Mouse (Mus musculus) limb, embryonic 14.5 days (tissue): Measurements from ENCODE around the gene Myl3. TPM values are rescaled to one million over a fixed set of nuclear protein-coding genes. Genes with fewer than 3 reads are reported as not detected.

ENCODE experiments used
- ATAC-seq: fragments of 200-750 bp; cut with Nextera tagmentation; 2 replicates; pipeline ENCODE4 v1.8.0; 2017; ENCODE audit warnings: low read depth, moderate number of reproducible peaks, moderate TSS enrichment; ENCODE audit not compliant: low FRiP score
- DNase-seq: peaks from one replicate; pipeline ENCODE4 v3.0.0-alpha.2; 2015; ENCODE audit warnings: low spot score
- H3K27ac ChIP-seq: fragments of 300-500 bp; sonication (generic); replicated peaks from 2 replicates; pipeline ENCODE4 v1.5.1; 2014; ENCODE audit warnings: low read depth, mild to moderate bottlenecking, low read length, moderate library complexity, mixed read lengths
- H3K27me3 ChIP-seq: fragments of 300-500 bp; sonication (generic); 2 replicates; pipeline ENCODE4 v1.6.1; 2014; ENCODE audit warnings: low read length, mixed read lengths; ENCODE audit not compliant: control insufficient read depth, insufficient read depth
- H3K36me3 ChIP-seq: fragments of 300-500 bp; sonication (generic); 2 replicates; pipeline ENCODE4 v1.6.1; 2014; ENCODE audit warnings: mild to moderate bottlenecking, low read length, moderate library complexity, mixed read lengths; ENCODE audit not compliant: control insufficient read depth, insufficient read depth
- H3K4me1 ChIP-seq: fragments of 300-500 bp; sonication (generic); 2 replicates; pipeline ENCODE4 v1.6.1; 2014; ENCODE audit warnings: antibody characterized with exemption, low read length, mixed read lengths; ENCODE audit not compliant: control insufficient read depth, insufficient read depth
- H3K4me2 ChIP-seq: fragments of 300-500 bp; sonication (generic); replicated peaks from 2 replicates; pipeline ENCODE4 v1.6.1; 2014; ENCODE audit warnings: low read depth, mild to moderate bottlenecking, low read length, moderate library complexity; ENCODE audit not compliant: severe bottlenecking
- H3K4me3 ChIP-seq: fragments of 300-500 bp; sonication (generic); replicated peaks from 2 replicates; pipeline ENCODE4 v1.5.1; 2014; ENCODE audit warnings: low read length
- H3K9ac ChIP-seq: fragments of 300-500 bp; sonication (generic); 2 replicates; pipeline ENCODE4 v1.6.1; 2014; ENCODE audit warnings: mild to moderate bottlenecking, low read depth, low read length, moderate library complexity; ENCODE audit not compliant: severe bottlenecking
- H3K9me3 ChIP-seq: fragments of 300-500 bp; sonication (generic); 2 replicates; pipeline ENCODE4 v1.6.1; 2016; ENCODE audit warnings: low read length; ENCODE audit not compliant: control insufficient read depth
- POLR2A ChIP-seq: fragments of 200-500 bp; IDR thresholded peaks from 2 replicates; pipeline ENCODE4 v1.8.0; 2012; ENCODE audit warnings: inconsistent platforms, mild to moderate bottlenecking, moderate library complexity, borderline replicate concordance; ENCODE audit not compliant: insufficient read depth, insufficient read length; ENCODE audit errors: extremely low read depth
- WGBS: fragments of 180-500 bp; shearing (Covaris S2); extraction: QIAGEN DNeasy Blood & Tissue Kit; methylation state at CpG from one replicate; pipeline ENCODE4 v1.1.7; 2014; 5-methylcytosine and 5-hydroxymethylcytosine counted together
- polyA plus RNA-seq, 2 experiments: library from polyadenylated mRNA; depleted of rRNA in 1 of 2; stranded (reverse) in 1 of 2; unstranded in 1 of 2; fragments of >200 nt; fragmentation: Nextera tagmentation in 1 of 2; extraction: Ambion mirVana in 1 of 2; gene quantifications; 2 replicates each; pipeline versions ENCODE4 v1.2.1 to v1.2.3; 2012 to 2014

The Myl3 gene
- polyA plus RNA-seq, 2 experiments, result 26.1 to 28.1 TPM

DNA sequence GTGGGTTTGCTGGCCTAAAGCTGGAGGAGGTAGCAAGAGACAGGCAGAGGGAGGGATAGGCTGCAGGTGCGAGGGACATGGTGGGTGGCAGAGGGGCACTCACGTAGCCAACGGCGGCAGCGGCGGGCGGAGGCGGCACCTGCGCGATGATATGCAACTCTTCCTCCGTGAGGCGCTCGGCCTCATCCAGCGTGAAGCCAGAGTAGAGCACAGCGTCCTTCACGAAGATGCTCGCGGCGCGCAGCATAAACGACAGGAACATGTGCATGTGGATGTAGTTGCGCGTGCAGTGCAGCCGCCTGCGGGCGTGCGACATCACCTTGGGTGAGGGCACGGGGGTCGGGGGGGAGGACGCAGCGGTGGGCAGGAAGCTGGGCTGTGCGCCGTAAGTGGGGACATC, 14.8 kb upstream of the Myl3 start:
- DNase-seq (no peak), ATAC-seq (no peak)
- peaks cover 31% of the 10 kb centered on the region for H3K4me1 ChIP-seq
- 23% methylated on average over 27 of the region's 33 CpGs for WGBS
- no peak overlapping the region for H3K27ac ChIP-seq
- H3K36me3 ChIP-seq, result peaks cover 88% of the 10 kb centered on the region
- TF ChIP-seq POLR2A, result no peak
- peaks cover 13% of the 10 kb centered on the region; the same call in 1 of the 2 replicates for H3K27me3 ChIP-seq
- H3K9me3 ChIP-seq, result no peaks in the 10 kb centered on the region
- H3K4me2 ChIP-seq, result 0 out of 2 replicates have a peak overlapping the region, but pooled peaks have one; percentile 25
- no peak overlapping the region for H3K4me3 ChIP-seq
- H3K9ac ChIP-seq, result no peak overlapping the region

DNA sequence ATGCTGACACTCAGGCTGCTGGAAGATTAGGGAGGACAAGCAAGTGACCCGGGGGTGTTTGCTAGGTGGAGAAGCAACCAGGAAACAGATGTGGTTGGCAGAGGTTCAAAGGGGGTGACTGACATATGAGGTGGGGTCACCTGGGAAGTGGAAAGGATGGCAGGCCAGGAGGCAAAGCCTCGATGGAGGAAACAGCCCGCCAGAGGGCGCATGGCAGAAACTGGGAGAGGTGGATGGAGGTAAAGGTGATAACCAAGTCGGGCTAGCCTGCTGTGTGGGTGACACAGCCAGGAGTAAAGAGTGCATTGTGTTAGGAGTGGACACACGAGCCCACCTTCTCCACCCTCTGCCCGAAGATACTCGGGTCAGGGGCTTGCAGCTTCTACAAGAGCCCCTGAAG, 11.8 kb upstream of the Myl3 start:
- no peak for ATAC-seq
- WGBS, result 22% methylated on average over 8 of the region's 8 CpGs
- DNase-seq, result peak; percentile 36
- H3K9ac ChIP-seq, result no peak overlapping the region
- peaks cover 13% of the 10 kb centered on the region; the same call in 1 of the 2 replicates for H3K27me3 ChIP-seq
- TF ChIP-seq POLR2A, result no peak
- peaks cover 52% of the 10 kb centered on the region for H3K4me1 ChIP-seq
- H3K36me3 ChIP-seq, result peaks cover 62% of the 10 kb centered on the region
- no peak overlapping the region for H3K4me2 ChIP-seq
- H3K9me3 ChIP-seq, result no peaks in the 10 kb centered on the region
- no peak overlapping the region for H3K4me3 ChIP-seq
- H3K27ac ChIP-seq, result no peak overlapping the region

DNA sequence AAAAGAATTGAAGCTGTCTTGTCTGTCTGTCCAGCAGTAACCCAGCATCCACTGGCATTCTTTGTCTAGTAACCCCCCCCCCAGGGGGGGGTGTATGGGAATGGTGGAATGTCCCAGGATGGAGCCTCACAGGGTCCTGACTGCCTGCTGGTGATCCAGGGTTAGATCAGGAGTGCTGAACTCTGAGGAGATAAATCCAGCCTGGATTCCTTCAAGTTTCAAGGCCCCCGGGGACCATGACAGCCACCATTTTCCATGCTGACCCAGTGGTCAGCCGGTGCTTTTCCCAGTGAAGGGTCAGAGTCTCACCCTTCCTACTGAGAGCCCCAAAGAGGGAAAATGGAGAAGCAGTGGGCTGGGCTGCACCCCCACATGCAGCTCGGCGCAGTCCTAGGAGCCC, 9.8 kb upstream of the Myl3 start:
- H3K4me1 ChIP-seq, result peaks cover 46% of the 10 kb centered on the region
- no peak for ATAC-seq
- WGBS, result 54% methylated on average over 4 of the region's 4 CpGs
- no peak overlapping the region for H3K4me3 ChIP-seq
- TF ChIP-seq POLR2A, result no peak
- no peak overlapping the region for H3K27ac ChIP-seq
- no peaks in the 10 kb centered on the region for H3K9me3 ChIP-seq
- H3K36me3 ChIP-seq, result peaks cover 45% of the 10 kb centered on the region
- no peak overlapping the region for H3K4me2 ChIP-seq
- H3K9ac ChIP-seq, result no peak overlapping the region
- DNase-seq, result no peak
- peaks cover 13% of the 10 kb centered on the region; the same call in 1 of the 2 replicates for H3K27me3 ChIP-seq

DNA sequence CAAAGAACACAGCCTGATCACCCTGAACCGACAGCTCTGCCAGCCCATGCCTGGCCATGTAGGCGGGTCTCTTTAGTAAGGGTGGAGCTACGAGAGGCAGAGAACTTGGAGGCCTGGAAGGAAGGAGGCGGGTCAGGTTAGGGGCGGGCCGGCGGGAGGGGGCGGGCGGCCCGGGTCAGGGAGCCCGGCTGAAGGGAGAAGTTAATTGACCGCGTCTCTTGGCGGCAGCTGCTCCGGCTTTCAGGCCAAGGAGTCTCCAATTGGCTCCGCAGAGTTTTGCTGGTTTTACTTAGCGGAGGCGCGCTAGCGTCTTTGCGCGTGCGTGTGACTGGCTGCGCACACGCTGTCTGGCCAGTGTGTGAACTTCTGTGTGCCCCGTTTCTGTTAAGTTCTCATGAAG, 9.0 kb upstream of the Myl3 start:
- Histone ChIP-seq H3K36me3 (peaks cover 37% of the 10 kb centered on the region), H3K4me1 (peaks cover 46% of the 10 kb centered on the region), H3K27me3 (0 out of 2 replicates have a peak, but pooled peaks cover 7% of the 10 kb centered on the region), H3K9me3 (no peaks in the 10 kb centered on the region), H3K4me3 (peak overlapping the region; percentile 31), H3K27ac (0 out of 2 replicates have a peak overlapping the region, but pooled peaks have one; percentile 38), H3K4me2 (peak overlapping the region; percentile 61), H3K9ac (peak overlapping the region; percentile 44; the same call in 1 of the 2 replicates)
- DNase-seq, result peak; percentile 89
- under 1% methylated on average over 24 of the region's 26 CpGs for WGBS
- TF ChIP-seq POLR2A, result no peak
- ATAC-seq, result peak; percentile 89

DNA sequence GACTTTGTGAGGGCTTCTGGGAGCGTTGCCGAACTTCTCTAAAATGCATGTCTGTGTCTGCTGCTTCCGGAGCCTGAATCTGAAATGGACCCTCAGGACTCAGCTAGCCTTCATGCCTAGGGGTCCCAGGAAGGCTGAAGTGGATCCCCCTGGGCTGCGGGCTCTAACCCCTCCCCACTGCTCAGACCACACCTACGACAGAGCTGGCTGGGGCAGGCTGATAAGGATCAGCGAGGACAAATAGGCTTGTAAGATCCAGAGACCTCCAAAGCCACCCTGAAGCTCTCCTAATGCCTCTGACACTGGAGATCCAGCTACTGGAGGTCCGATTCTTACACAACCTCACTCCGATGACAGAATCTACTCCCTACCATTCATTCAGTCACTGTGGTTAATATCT, 8.6 kb upstream of the Myl3 start:
- Histone ChIP-seq H3K9ac (peak overlapping the region; percentile 44), H3K27me3 (0 out of 2 replicates have a peak, but pooled peaks cover 3% of the 10 kb centered on the region)
- WGBS, result 10% methylated on average over 8 of the region's 8 CpGs

More for the DNA sequence above, 8.6 kb upstream of the Myl3 start:
- Histone ChIP-seq H3K36me3 (peaks cover 32% of the 10 kb centered on the region), H3K4me1 (peaks cover 44% of the 10 kb centered on the region), H3K4me2 (peak overlapping the region; percentile 61), H3K9me3 (no peaks in the 10 kb centered on the region), H3K27ac (0 out of 2 replicates have a peak overlapping the region, but pooled peaks have one; percentile 38), H3K4me3 (peak overlapping the region; percentile 31)
- TF ChIP-seq POLR2A, result no peak
- DNase-seq, result no peak
- ATAC-seq, result peak; percentile 9; the same call in 1 of the 2 replicates
